Mouse (Mus musculus): ENCODE measurements around the gene Neurod2. TPM values are rescaled to one million over a fixed set of nuclear protein-coding genes. Genes with fewer than 3 reads are reported as not detected.

Neurod2 gene
- total and polyA plus RNA-seq, 2 experiments: not detected

DNA sequence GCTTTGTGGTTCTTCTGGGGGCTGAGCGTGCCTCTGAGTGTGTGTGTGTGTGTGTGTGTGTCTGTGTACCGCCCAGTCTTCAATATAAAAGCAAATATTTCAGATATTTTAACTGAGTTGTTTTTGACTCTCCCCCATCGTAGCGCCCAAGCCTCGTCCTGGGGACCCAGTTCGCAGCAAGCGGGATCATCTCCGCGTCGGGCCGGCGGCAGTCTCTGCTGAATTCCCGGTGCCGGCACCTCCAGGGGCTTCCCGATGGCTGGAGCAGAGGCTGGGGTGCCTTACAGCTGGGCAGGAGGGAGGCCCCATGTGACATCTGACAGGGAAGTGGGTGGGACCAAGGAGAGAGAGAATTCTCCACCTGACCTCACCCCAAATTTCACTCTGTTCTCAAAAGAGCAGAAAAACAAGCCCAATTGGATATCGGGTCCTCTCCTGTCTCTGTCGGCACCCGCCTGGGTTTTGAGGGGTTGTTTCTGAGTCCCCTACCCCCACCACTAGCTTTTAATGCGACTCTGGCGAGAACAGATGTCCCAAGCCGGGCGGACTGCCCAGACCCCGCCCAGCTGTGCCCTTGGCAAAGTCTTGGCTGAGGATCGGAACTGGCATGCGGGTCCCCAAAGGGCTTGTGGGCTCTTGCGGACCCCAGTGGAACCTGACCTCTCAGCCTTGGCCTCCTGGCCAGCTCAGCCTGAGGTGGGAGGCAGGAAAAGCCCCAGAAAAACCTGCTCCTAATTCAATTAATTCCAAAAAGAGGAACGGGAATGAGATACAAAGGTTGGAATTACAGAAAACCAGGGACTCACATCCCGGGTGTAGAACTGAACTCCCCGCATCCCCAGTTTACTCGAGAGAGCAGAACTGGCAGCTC is 8.4 kb downstream of the Neurod2 start:
- Histone ChIP-seq H3K79me2 (ENCODE audit: control insufficient read depth, insufficient read depth, low read length) (no peaks in the 10 kb centered on the region), H3K36me3 (ENCODE audit: control insufficient read depth, insufficient read depth, low read length) (no peaks in the 10 kb centered on the region), H3K4me3 (ENCODE audit: insufficient read depth, low read depth, low read length) (no peak overlapping the region), H3K27me3 (ENCODE audit: control insufficient read depth, insufficient read depth, low read length) (peaks cover 27% of the 10 kb centered on the region), H3K9ac (ENCODE audit: low read depth, low read length) (no peak overlapping the region), H3K4me1 (ENCODE audit: control insufficient read depth, insufficient read depth, low read length) (no peaks in the 10 kb centered on the region), H3K27ac (replicated peaks; ENCODE audit: insufficient read depth, low read depth, low read length) (no peak overlapping the region)
- DNase-seq (ENCODE audit: extremely low read depth, low read depth, low spot score): no peak
- 6% methylated on average over 30 of the region's 30 CpGs for WGBS
- TF ChIP-seq POLR2A (IDR thresholded peaks at IDR 0.05; ENCODE audit: extremely low read depth, insufficient read depth, low read length) (no peak), CTCF (IDR thresholded peaks at IDR 0.05; ENCODE audit: low read depth, low read length) (no peak)

DNA sequence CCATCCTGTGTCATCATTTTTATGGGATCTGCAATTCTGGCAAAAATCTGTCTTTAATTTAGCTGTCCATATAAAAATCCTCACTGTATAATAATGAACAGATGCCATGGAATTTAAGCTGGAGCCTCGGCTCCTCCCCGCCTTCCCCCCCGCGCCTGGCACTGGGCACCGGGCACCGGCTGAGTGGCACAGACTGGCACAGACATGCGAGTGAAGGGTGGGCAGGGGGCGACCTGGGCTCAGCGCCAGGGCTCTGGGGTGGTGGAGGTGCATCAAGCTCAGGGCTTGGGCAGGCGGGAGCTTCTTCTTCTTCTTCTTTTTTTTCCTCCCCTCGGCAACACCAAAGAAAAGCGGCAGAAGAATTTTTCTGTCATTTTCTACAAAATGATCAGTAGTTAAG is 9.1 kb downstream of the Neurod2 start:
- Histone ChIP-seq H3K4me1 (ENCODE audit: control insufficient read depth, insufficient read depth, low read length) (no peaks in the 10 kb centered on the region), H3K27ac (replicated peaks; ENCODE audit: insufficient read depth, low read depth, low read length) (no peak overlapping the region), H3K27me3 (ENCODE audit: control insufficient read depth, insufficient read depth, low read length) (peaks cover 21% of the 10 kb centered on the region), H3K9ac (ENCODE audit: low read depth, low read length) (no peak overlapping the region), H3K79me2 (ENCODE audit: control insufficient read depth, insufficient read depth, low read length) (no peaks in the 10 kb centered on the region), H3K4me3 (ENCODE audit: insufficient read depth, low read depth, low read length) (no peak overlapping the region), H3K36me3 (ENCODE audit: control insufficient read depth, insufficient read depth, low read length) (no peaks in the 10 kb centered on the region)
- WGBS: 19% methylated on average over 12 of the region's 12 CpGs
- TF ChIP-seq CTCF (IDR thresholded peaks at IDR 0.05; ENCODE audit: low read depth, low read length) (no peak), POLR2A (IDR thresholded peaks at IDR 0.05; ENCODE audit: extremely low read depth, insufficient read depth, low read length) (no peak)
- DNase-seq (ENCODE audit: extremely low read depth, low read depth, low spot score): no peak

DNA sequence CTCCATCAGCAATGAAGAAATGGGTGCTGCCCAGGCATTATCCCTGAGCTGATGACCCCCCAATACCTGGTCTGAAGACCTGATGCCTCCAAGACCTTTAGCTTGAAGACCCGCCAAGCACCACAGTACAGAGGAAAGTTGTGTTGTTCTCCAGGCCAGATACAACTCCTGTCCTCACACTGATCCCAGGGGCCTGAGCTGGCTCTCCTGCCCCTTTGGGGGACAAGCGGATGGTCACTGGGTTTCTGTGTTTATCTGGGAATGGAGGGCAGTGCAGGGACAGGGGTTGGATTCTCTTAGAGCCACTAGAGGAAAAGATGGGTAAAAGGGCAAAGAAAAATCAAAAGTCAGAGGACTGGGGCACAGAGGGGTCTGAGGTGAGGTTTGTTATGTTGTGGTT is 9.5 kb downstream of the Neurod2 start:
- WGBS: 10% methylated on average over 2 of the region's 2 CpGs
- no peaks in the 10 kb centered on the region for H3K4me1 ChIP-seq (ENCODE audit: control insufficient read depth, insufficient read depth, low read length)
- H3K36me3 ChIP-seq (ENCODE audit: control insufficient read depth, insufficient read depth, low read length): no peaks in the 10 kb centered on the region
- TF ChIP-seq POLR2A (IDR thresholded peaks at IDR 0.05; ENCODE audit: extremely low read depth, insufficient read depth, low read length): no peak
- TF ChIP-seq CTCF (IDR thresholded peaks at IDR 0.05; ENCODE audit: low read depth, low read length): no peak
- no peak overlapping the region for H3K4me3 ChIP-seq (ENCODE audit: insufficient read depth, low read depth, low read length)
- H3K9ac ChIP-seq (ENCODE audit: low read depth, low read length): no peak overlapping the region
- DNase-seq (ENCODE audit: extremely low read depth, low read depth, low spot score): no peak
- H3K27me3 ChIP-seq (ENCODE audit: control insufficient read depth, insufficient read depth, low read length): peaks cover 20% of the 10 kb centered on the region
- H3K27ac ChIP-seq (replicated peaks; ENCODE audit: insufficient read depth, low read depth, low read length): no peak overlapping the region
- H3K79me2 ChIP-seq (ENCODE audit: control insufficient read depth, insufficient read depth, low read length): no peaks in the 10 kb centered on the region

DNA sequence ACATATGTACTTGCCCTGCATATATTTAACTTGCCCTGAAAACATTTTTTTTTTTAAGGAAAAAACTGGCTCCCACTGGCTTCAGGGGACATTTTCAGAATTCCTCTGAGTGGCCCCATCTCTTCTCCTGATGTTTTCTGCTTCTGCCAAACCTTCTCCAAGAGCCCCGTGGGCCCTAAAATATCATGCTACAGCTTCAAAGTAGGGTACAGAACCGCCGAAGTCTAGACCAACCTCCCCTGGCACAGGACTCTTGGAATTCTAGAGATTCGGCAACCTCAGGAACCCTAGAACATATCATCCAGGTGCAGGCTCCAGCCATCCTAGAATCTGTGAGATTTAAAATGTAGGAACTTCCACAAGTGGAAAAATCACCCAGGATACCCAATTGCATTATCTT is 9.9 kb downstream of the Neurod2 start:
- TF ChIP-seq CTCF (IDR thresholded peaks at IDR 0.05; ENCODE audit: low read depth, low read length) (no peak), POLR2A (IDR thresholded peaks at IDR 0.05; ENCODE audit: extremely low read depth, insufficient read depth, low read length) (no peak)
- peaks cover 20% of the 10 kb centered on the region for H3K27me3 ChIP-seq (ENCODE audit: control insufficient read depth, insufficient read depth, low read length)
- WGBS: 19% methylated on average over 4 of the region's 4 CpGs

DNA sequence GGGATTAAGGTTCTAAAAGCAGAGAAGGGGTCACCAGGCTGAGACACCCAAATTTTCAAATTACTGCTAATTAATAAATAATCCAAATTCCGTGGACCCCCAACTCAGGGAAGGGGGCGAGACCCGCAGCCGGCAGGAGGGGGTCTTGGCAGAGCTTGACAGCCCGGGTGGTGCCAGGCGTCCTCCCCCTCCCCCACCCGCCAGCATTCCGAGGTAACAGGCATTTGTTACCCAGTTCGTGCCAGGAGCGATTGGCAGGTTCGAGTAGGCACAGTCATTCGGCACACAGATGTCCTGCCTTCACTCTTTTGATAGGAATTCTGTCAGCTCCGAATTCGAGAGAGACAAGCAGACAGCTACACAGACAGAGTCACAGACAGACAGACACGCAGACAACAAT is 10.3 kb downstream of the Neurod2 start:
- WGBS: 7% methylated on average over 15 of the region's 15 CpGs
- Histone ChIP-seq H3K4me1 (ENCODE audit: control insufficient read depth, insufficient read depth, low read length) (no peaks in the 10 kb centered on the region), H3K4me3 (ENCODE audit: insufficient read depth, low read depth, low read length) (no peak overlapping the region), H3K36me3 (ENCODE audit: control insufficient read depth, insufficient read depth, low read length) (no peaks in the 10 kb centered on the region), H3K9ac (ENCODE audit: low read depth, low read length) (no peak overlapping the region), H3K79me2 (ENCODE audit: control insufficient read depth, insufficient read depth, low read length) (no peaks in the 10 kb centered on the region), H3K27me3 (ENCODE audit: control insufficient read depth, insufficient read depth, low read length) (peaks cover 20% of the 10 kb centered on the region), H3K27ac (replicated peaks; ENCODE audit: insufficient read depth, low read depth, low read length) (no peak overlapping the region)
- no peak for TF ChIP-seq POLR2A (IDR thresholded peaks at IDR 0.05; ENCODE audit: extremely low read depth, insufficient read depth, low read length)
- TF ChIP-seq CTCF (IDR thresholded peaks at IDR 0.05; ENCODE audit: low read depth, low read length): no peak
- DNase-seq (ENCODE audit: extremely low read depth, low read depth, low spot score): no peak

More for the DNA sequence above, 9.9 kb downstream of the Neurod2 start:
- Histone ChIP-seq H3K36me3 (ENCODE audit: control insufficient read depth, insufficient read depth, low read length) (no peaks in the 10 kb centered on the region), H3K79me2 (ENCODE audit: control insufficient read depth, insufficient read depth, low read length) (no peaks in the 10 kb centered on the region), H3K4me1 (ENCODE audit: control insufficient read depth, insufficient read depth, low read length) (no peaks in the 10 kb centered on the region), H3K4me3 (ENCODE audit: insufficient read depth, low read depth, low read length) (no peak overlapping the region), H3K9ac (ENCODE audit: low read depth, low read length) (no peak overlapping the region), H3K27ac (replicated peaks; ENCODE audit: insufficient read depth, low read depth, low read length) (no peak overlapping the region)
- DNase-seq (ENCODE audit: extremely low read depth, low read depth, low spot score): no peak
